Mouse (Mus musculus): ENCODE results near the gene Pigv.

Pigv gene

GRCm38 (mm10) chr4:133671881-133672844, at the start of gene Pigv:
TSS of gene Pigv (minus strand) at chr4:133672647.
- peak; percentile 76 for DNase-seq (ENCODE audit: low read depth)

- no peak for DNase-seq (ENCODE audit: low read depth)
Measured at GRCm38 (mm10) chr4:133719791-133720190, 47.3 kb upstream of the Pigv start.

GRCm38 (mm10) chr4:133712755-133713154, 40.3 kb upstream of the Pigv start:
- no peak for DNase-seq (ENCODE audit: low read depth)

GRCm38 (mm10) chr4:133711307-133712076, 39.0 kb upstream of the Pigv start:
- DNase-seq (ENCODE audit: low read depth): no peak

GRCm38 (mm10) chr4:133709395-133709794, 36.9 kb upstream of the Pigv start:
- no peak for DNase-seq (ENCODE audit: low read depth)

- no peak for DNase-seq (ENCODE audit: low read depth)
Measured at GRCm38 (mm10) chr4:133707464-133707863, 35.0 kb upstream of the Pigv start.

GRCm38 (mm10) chr4:133706956-133707355, 34.5 kb upstream of the Pigv start:
- DNase-seq (ENCODE audit: low read depth): peak; percentile 65

- no peak for DNase-seq (ENCODE audit: low read depth)
Measured at GRCm38 (mm10) chr4:133705062-133705461, 32.6 kb upstream of the Pigv start.

GRCm38 (mm10) chr4:133700905-133701368, 28.5 kb upstream of the Pigv start:
- DNase-seq (ENCODE audit: low read depth): no peak

- no peak for DNase-seq (ENCODE audit: low read depth)
Measured at GRCm38 (mm10) chr4:133695363-133695762, 22.9 kb upstream of the Pigv start.

GRCm38 (mm10) chr4:133690252-133690651, 17.8 kb upstream of the Pigv start:
- no peak for DNase-seq (ENCODE audit: low read depth)

- no peak for DNase-seq (ENCODE audit: low read depth)
Measured at GRCm38 (mm10) chr4:133688417-133689067, 16.1 kb upstream of the Pigv start.

- DNase-seq (ENCODE audit: low read depth): no peak
Measured at GRCm38 (mm10) chr4:133687126-133687525, 14.7 kb upstream of the Pigv start.

GRCm38 (mm10) chr4:133686512-133686911, 14.1 kb upstream of the Pigv start:
- DNase-seq (ENCODE audit: low read depth): no peak

GRCm38 (mm10) chr4:133680206-133680786, 7.8 kb upstream of the Pigv start:
- DNase-seq (ENCODE audit: low read depth): no peak

- no peak for DNase-seq (ENCODE audit: low read depth)
Measured at GRCm38 (mm10) chr4:133679629-133680028, 7.2 kb upstream of the Pigv start.

- DNase-seq (ENCODE audit: low read depth): no peak
Measured at GRCm38 (mm10) chr4:133677266-133677665, 4.8 kb upstream of the Pigv start.

GRCm38 (mm10) chr4:133676189-133676588, 3.7 kb upstream of the Pigv start:
- DNase-seq (ENCODE audit: low read depth): no peak

GRCm38 (mm10) chr4:133675594-133676016, 3.2 kb upstream of the Pigv start:
- DNase-seq (ENCODE audit: low read depth): no peak

- DNase-seq (ENCODE audit: low read depth): no peak
Measured at GRCm38 (mm10) chr4:133674331-133674695, 1.9 kb upstream of the Pigv start.

GRCm38 (mm10) chr4:133673666-133674330, 1.4 kb upstream of the Pigv start:
- no peak for DNase-seq (ENCODE audit: low read depth)
